Mouse (Mus musculus): Measurements from ENCODE around the gene Wipf1. TPM values are rescaled to one million over a fixed set of nuclear protein-coding genes. Genes with fewer than 3 reads are reported as not detected.

Wipf1 gene
- polyA plus RNA-seq, 1 experiment from 2014 or later = 4.1 TPM

Other genes starting within 250 kb of the Wipf1 start
- 30.1 and 31.0 TPM in 2 replicates for gene Scrn3, start 217.1 kb downstream of the Wipf1 start, polyA plus RNA-seq (2015; fragmentation: Nextera tagmentation; extraction: Ambion mirVana)
- gene Cir1, start 217.0 kb downstream of the Wipf1 start, polyA plus RNA-seq (2015; fragmentation: Nextera tagmentation; extraction: Ambion mirVana) = 20.3 and 21.9 TPM in 2 replicates
- 5.9 and 6.3 TPM in 2 replicates for gene Gpr155, start 143.2 kb downstream of the Wipf1 start, polyA plus RNA-seq (2015; fragmentation: Nextera tagmentation; extraction: Ambion mirVana)
- 0.20 and 0.26 TPM in 2 replicates for gene Chrna1, start 50.6 kb upstream of the Wipf1 start, polyA plus RNA-seq (2015; fragmentation: Nextera tagmentation; extraction: Ambion mirVana)
- gene Chn1, start 245.6 kb upstream of the Wipf1 start, polyA plus RNA-seq (2015; fragmentation: Nextera tagmentation; extraction: Ambion mirVana) = 0.33 and 0.39 TPM in 2 replicates

All from liver, embryonic 16.5 days (tissue).